ENCODE assay signal across 10 mouse cellular contexts in the genomic region with DNA sequence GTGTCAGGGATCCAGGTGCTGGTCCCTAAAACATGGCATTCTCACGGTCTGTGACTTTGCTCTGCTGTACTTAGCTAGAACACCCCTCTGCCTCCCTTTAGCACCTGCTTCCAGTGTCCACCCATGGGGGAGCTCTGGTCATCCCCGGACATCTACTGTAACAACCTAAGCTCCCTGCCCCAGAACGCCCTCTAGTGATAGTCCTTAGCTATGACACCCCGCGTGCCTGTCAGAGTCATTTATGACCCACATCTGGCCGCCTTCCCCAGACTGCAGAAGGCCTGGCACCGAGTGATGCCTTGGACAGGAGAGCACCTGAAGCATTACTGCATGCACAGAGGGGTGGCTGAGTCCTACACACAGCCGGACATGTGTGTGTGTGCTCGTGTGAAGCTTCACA. TPM values are rescaled to one million over a fixed set of nuclear protein-coding genes. Genes with fewer than 3 reads are reported as not detected.
DNase-seq lines count a peak whose midpoint lies in the region; TF ChIP-seq lines count a peak whose summit lies in the region.
"Had no signal": no experiment of that assay in that cellular context is flagged by ENCODE, and none has a peak within 500 bp of the region (broad histone marks: within the 10 kb centered on the region; RNA-seq: fewer than 3 reads in every experiment).

No protein-coding gene starts in this region.

- peak; percentile 40 for TF ChIP-seq CTCF in left cerebral cortex, adult 2 months (IDR thresholded peaks at IDR 0.05)

- no peaks in the 10 kb centered on the region for H3K9me3 ChIP-seq in limb, embryonic 10.5 days (replicated peaks)

- H3K27me3 ChIP-seq in limb, embryonic 10.5 days (ENCODE audit: low read depth, poor library complexity, severe bottlenecking), result no peaks in the 10 kb centered on the region

- H3K4me3 ChIP-seq in left cerebral cortex, adult 2 months, result no peak overlapping the region
- H3K4me3 ChIP-seq in limb, embryonic 10.5 days, result no peak overlapping the region

- peaks cover 13% of the 10 kb centered on the region; the same call in 1 of the 2 replicates for H3K36me3 ChIP-seq in limb, embryonic 10.5 days

- peaks cover 50% of the 10 kb centered on the region for H3K4me1 ChIP-seq in limb, embryonic 10.5 days

- no peak overlapping the region for H3K27ac ChIP-seq in left cerebral cortex, adult 2 months
- H3K27ac ChIP-seq in limb, embryonic 10.5 days, result 0 out of 2 replicates have a peak overlapping the region, but pooled peaks have one; percentile 20

- 51% methylated on average over 9 of the region's 9 CpGs for WGBS in limb, embryonic 10.5 days

- DNase-seq in adrenal gland, adult 2 months, result peak; percentile 29
- no peak for DNase-seq in adrenal gland, adult 18-20 months (ENCODE audit: low spot score in 2 of 2)
- DNase-seq in left cerebral cortex, adult 2 months (ENCODE audit: extremely low spot score in 1 of 2, low spot score in 2 of 2), result no peak
- no peak for DNase-seq in left cerebral cortex, adult 18-20 months (ENCODE audit: low spot score in 2 of 2)
- DNase-seq in MN1 (ENCODE audit: low spot score), result peak; percentile 18
- peak; percentile 69 for DNase-seq in limb, embryonic 10.5 days (ENCODE audit: low spot score)
- no peak for DNase-seq in urinary bladder, postnatal 14 days (ENCODE audit: low spot score)
- no peak for DNase-seq in layer of hippocampus, adult 8-10 months (ENCODE audit: low spot score in 2 of 2)
- DNase-seq: spleen, adult 18-20 months had no signal

- intact Hi-C loops in left cerebral cortex, adult 2 months (cut with DNase I), result no loop called here

RNA-seq across cellular contexts. Expression of a gene that starts 18.0 kb away (rescaled TPM):
- 1 to 10 TPM; 2.0 to 4.4 TPM for total RNA-seq in adrenal gland, adult 2 months (2021)
- polyA plus RNA-seq in adrenal gland, adult 2 months (2012; rRNA removed), result 14.4 and 15.2 TPM in 2 replicates
- 1 to 10 TPM; 1.7 to 4.0 TPM for total RNA-seq in adrenal gland, adult 18-20 months (2021)
- total RNA-seq in left cerebral cortex, adult 2 months (2021), result 1 to 10 TPM; 1.2 to 1.3 TPM
- total RNA-seq in left cerebral cortex, adult 18-20 months (2021), result 1 to 10 TPM; 1.1 to 1.8 TPM
- polyA plus RNA-seq in limb, embryonic 10.5 days (2016; fragmentation: Nextera tagmentation; extraction: Ambion mirVana), result 40.2 and 47.3 TPM in 2 replicates
- 1 to 10 TPM; 1.0 to 2.4 (median 1.3) TPM for total RNA-seq in layer of hippocampus, adult 8-10 months (2022)
- total RNA-seq: megakaryocyte progenitor cell, adult 5-6 weeks had no signal

Comparison
In these comparisons a context has a peak if more than half of its experiments do, and no peak if none do; other contexts are left out.
1. DNase-seq: peak in adrenal gland, adult 2 months (single experiment), MN1 (single experiment) and limb, embryonic 10.5 days (single experiment); none in adrenal gland, adult 18-20 months (0 of 2), left cerebral cortex, adult 2 months (0 of 2), left cerebral cortex, adult 18-20 months (0 of 2), urinary bladder, postnatal 14 days (single experiment) and layer of hippocampus, adult 8-10 months (0 of 2).